Mouse (Mus musculus) C2C12 (cell line): Measurements from ENCODE around the gene Sox8.

Source experiments
- CEBPB ChIP-seq: IDR thresholded peaks from one replicate; pipeline ENCODE4 v1.6.1; 2011; ENCODE audit warnings: low read depth, mild to moderate bottlenecking, control low read depth, moderate library complexity
- CTCF ChIP-seq: IDR thresholded peaks from one replicate; pipeline ENCODE4 v1.5.1; 2011; ENCODE audit not compliant: control insufficient read depth, insufficient read depth, insufficient read length
- MAX ChIP-seq: IDR thresholded peaks from one replicate; pipeline ENCODE4 v1.6.1; 2011; ENCODE audit warnings: mild to moderate bottlenecking, control low read depth
- MYOD1 ChIP-seq: IDR thresholded peaks from one replicate; pipeline ENCODE4 v1.6.1; 2011; ENCODE audit warnings: low read depth; ENCODE audit not compliant: control insufficient read depth, insufficient read length
- MYOG ChIP-seq: IDR thresholded peaks from one replicate; pipeline ENCODE4 v1.6.1; 2011; ENCODE audit not compliant: control insufficient read depth, insufficient read length; ENCODE audit errors: extremely low read depth
- USF1 ChIP-seq: IDR thresholded peaks from one replicate; pipeline ENCODE4 v1.6.1; 2011; ENCODE audit warnings: low read depth, mild to moderate bottlenecking, control low read depth, moderate library complexity

DNA sequence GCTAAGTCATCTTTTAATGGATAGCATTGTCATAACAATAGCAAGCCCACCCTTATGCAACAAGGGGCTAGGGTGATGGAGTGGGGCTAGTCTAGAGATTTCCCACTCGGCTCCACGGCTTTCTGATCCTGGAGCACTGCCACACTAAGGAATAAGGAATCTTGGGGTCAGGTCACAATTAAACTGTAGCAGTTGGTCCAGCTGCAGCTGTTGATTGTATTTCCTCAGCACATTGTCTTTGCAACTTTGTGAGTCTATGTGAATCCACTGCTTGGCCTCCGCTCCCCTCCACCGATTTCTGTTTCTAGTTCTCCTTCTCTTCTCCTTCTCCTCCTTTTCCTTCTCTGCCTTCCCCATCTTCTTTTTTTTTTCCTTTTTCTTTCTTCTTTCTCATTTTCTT lies 12.6 kb upstream of the Sox8 start:
- TF ChIP-seq MAX (no peak), CTCF (no peak), USF1 (no peak), MYOG (no peak), CEBPB (no peak), MYOD1 (no peak)
